Mouse (Mus musculus): ENCODE measurements around the gene Kctd2. TPM values are rescaled to one million over a fixed set of nuclear protein-coding genes. Genes with fewer than 3 reads are reported as not detected.

Gene Kctd2
- polyA plus RNA-seq (2012; rRNA removed): 12.6 and 14.1 TPM in 2 replicates

GRCm38 (mm10) chr11:115419531-115420237, at the start of gene Kctd2, which contains the start of gene Atp5h:
Gene Kctd2, plus strand, starts transcription at chr11:115420128.
Gene Atp5h, minus strand, starts transcription at chr11:115419962.

DNA sequence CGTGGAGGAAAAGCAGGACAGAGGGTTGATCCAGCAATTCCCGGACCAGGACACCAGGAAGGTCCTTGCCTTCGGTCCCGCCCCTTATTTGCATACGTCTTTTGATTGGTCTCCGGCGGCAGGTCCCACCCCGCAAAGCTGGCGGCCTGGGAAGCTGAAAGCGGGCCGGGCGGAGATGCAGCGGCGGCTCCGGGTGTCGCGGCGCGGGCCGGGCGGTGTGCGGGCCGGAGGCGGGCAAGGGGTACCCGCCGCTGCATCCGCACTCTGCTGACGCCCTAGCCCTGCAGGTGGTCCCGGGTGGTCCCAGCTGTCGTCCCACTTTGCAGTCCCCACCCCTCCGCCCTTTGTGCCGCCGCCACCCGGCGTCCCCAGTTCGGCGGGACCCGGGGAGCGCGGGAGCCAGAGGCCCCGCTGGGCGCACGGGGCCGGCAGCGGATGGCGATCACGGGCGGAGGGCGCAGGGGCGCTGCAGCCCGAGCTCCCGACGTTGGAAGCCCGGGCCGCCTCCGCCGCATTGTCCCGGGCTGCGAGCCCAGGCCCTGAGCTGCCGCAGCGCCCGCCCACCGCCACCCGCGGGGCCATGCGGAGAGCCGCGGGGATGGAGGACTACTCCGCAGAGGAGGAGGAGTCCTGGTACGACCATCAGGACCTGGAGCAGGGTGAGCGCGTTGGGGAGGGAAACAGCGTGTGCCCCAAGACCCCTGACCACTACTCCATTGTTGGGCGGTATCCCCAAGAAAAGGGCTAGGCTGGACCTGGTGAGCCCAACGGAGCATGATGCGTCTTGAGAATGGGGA, 38.0 kb upstream of the Kctd2 start, which contains the start of gene Cdr2l:
Gene Cdr2l, plus strand, starts transcription at position 174 of the 797 bp plus-strand sequence.

GRCm38 (mm10) chr11:115403338-115404124, 16.4 kb upstream of the Kctd2 start, which contains the start of gene Mrpl58:
Gene Mrpl58, plus strand, starts transcription at chr11:115403752.

GRCm38 (mm10) chr11:115439906-115440595, 20.1 kb downstream of the Kctd2 start, which contains the start of gene Trim80:
Gene Trim80, plus strand, starts transcription at chr11:115440545.

GRCm38 (mm10) chr11:115462243-115462891, 42.4 kb downstream of the Kctd2 start, which contains the start of gene Slc16a5:
Gene Slc16a5, plus strand, starts transcription at chr11:115462474.

GRCm38 (mm10) chr11:115475025-115475757, 55.3 kb downstream of the Kctd2 start, which contains the start of gene Armc7:
Gene Armc7, plus strand, starts transcription at chr11:115475667.

Other genes starting within 250 kb of the Kctd2 start
- 7.5 and 8.3 TPM in 2 replicates for gene Tmem104, start 232.6 kb upstream of the Kctd2 start, polyA plus RNA-seq (2012; rRNA removed)
- 6.5 and 8.5 TPM in 2 replicates for gene Nat9, start 232.3 kb upstream of the Kctd2 start, polyA plus RNA-seq (2012; rRNA removed)
- 0.06 and 0.31 TPM in 2 replicates for gene Grin2c, start 152.9 kb upstream of the Kctd2 start, polyA plus RNA-seq (2012; rRNA removed)
- 12.4 and 13.3 TPM in 2 replicates for gene Fdxr, start 143.1 kb upstream of the Kctd2 start, polyA plus RNA-seq (2012; rRNA removed)
- gene Fads6, start 122.5 kb upstream of the Kctd2 start, polyA plus RNA-seq (2012; rRNA removed): 6.2 and 6.6 TPM in 2 replicates
- gene Otop2, start 113.0 kb upstream of the Kctd2 start, polyA plus RNA-seq (2012; rRNA removed): 16.1 and 21.0 TPM in 2 replicates
- 1.5 and 2.2 TPM in 2 replicates for gene Ush1g, start 98.1 kb upstream of the Kctd2 start, polyA plus RNA-seq (2012; rRNA removed)
- gene Otop3, start 85.4 kb upstream of the Kctd2 start, polyA plus RNA-seq (2012; rRNA removed): 23.8 and 26.0 TPM in 2 replicates
- gene Hid1, start 52.4 kb upstream of the Kctd2 start, polyA plus RNA-seq (2012; rRNA removed): 80.8 and 93.5 TPM in 2 replicates
- gene Cdr2l, start 38.2 kb upstream of the Kctd2 start, polyA plus RNA-seq (2012; rRNA removed): 4.8 and 5.7 TPM in 2 replicates
- 36.6 and 39.3 TPM in 2 replicates for gene Mrpl58, start 16.4 kb upstream of the Kctd2 start, polyA plus RNA-seq (2012; rRNA removed)
- 14.7 and 18.0 TPM in 2 replicates for gene Atp5h, start 166 bp upstream of the Kctd2 start, polyA plus RNA-seq (2012; rRNA removed)
- 0.16 and 0.19 TPM in 2 replicates for gene Trim80, start 20.4 kb downstream of the Kctd2 start, polyA plus RNA-seq (2012; rRNA removed)
- 25.7 and 34.8 TPM in 2 replicates for gene Slc16a5, start 42.3 kb downstream of the Kctd2 start, polyA plus RNA-seq (2012; rRNA removed)
- 6.0 and 11.3 TPM in 2 replicates for gene Armc7, start 55.5 kb downstream of the Kctd2 start, polyA plus RNA-seq (2012; rRNA removed)
- 32.8 and 35.6 TPM in 2 replicates for gene Nt5c, start 71.7 kb downstream of the Kctd2 start, polyA plus RNA-seq (2012; rRNA removed)
- gene Jpt1, start 94.3 kb downstream of the Kctd2 start, polyA plus RNA-seq (2012; rRNA removed): 192 and 238 TPM in 2 replicates
- 5.7 and 7.7 TPM in 2 replicates for gene Sumo2, start 116.1 kb downstream of the Kctd2 start, polyA plus RNA-seq (2012; rRNA removed)
- 12.5 and 15.1 TPM in 2 replicates for gene Nup85, start 144.3 kb downstream of the Kctd2 start, polyA plus RNA-seq (2012; rRNA removed)
- 7.9 and 9.3 TPM in 2 replicates for gene Mrps7, start 183.8 kb downstream of the Kctd2 start, polyA plus RNA-seq (2012; rRNA removed)
- 6.8 and 15.8 TPM in 2 replicates for gene Gga3, start 183.9 kb downstream of the Kctd2 start, polyA plus RNA-seq (2012; rRNA removed)
- 34.3 and 37.0 TPM in 2 replicates for gene Mif4gd, start 192.8 kb downstream of the Kctd2 start, polyA plus RNA-seq (2012; rRNA removed)
- gene Slc25a19, start 208.2 kb downstream of the Kctd2 start, polyA plus RNA-seq (2012; rRNA removed): 10.9 and 14.6 TPM in 2 replicates

Data from stomach, adult 2 months (tissue).